Mouse (Mus musculus): ENCODE data around the gene Ikbke.

DNA sequence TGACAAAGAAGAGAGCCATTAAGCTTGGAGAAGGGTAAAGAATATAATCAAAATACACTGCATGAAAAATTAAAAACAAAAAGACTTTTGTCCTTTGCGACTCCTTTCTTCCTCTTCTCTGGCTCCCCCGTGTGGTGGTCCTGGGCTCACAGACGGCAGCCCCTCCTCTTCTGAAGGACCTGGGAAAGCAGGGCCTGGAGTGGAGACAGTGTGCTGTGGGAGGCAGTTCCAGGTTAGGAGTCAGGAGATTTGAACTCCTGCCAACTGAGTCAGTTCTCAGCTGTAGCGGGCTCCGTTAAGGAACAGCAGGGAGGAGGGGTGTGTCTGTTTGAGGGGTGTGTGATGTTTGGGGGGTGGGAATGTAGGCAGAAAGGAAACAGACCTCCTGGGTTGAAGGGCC, 71.9 kb downstream of the Ikbke start:
- no peak for TF ChIP-seq MAFK (IDR thresholded peaks at IDR 0.05; ENCODE audit: insufficient read depth, low read depth, low read length)
- TF ChIP-seq CHD2 (IDR thresholded peaks at IDR 0.05; ENCODE audit: low read depth, low read length) = no peak
